Mouse (Mus musculus) T-helper 17 cell (primary cell): ENCODE data around the gene Fgf7.

Experiments
- in situ Hi-C, 2 experiments: fragments of 300-600 bp; cut with MboI, MseI; formaldehyde crosslinking; loops; 1 replicate in 1 of 2; 2 replicates in 1 of 2; pipeline ENCODE4 v1.15.1; 2025; ENCODE audit warnings: high pct_unique_total_duplicates in 2 of 2

Fgf7 gene

DNA sequence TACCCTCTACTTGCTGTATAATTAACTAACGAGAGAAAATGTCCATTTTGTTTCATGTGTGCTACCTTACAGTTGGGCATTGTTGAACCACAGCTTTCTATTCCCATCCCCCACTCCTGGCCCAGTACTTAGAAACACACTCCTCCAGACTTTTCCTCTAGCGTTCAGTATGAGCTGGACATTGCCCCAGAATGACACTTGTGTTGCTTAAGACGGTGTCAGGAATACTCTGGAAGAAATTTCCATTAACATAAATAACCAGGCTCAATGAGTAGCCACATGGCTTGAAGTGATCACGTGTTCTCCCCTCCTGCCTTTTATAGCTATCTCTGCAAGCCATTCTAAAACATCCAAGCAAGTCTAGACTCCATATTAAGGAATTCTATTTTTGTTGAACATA, 26.1 kb downstream of the Fgf7 start:
- in situ Hi-C loops = no loop called here

DNA sequence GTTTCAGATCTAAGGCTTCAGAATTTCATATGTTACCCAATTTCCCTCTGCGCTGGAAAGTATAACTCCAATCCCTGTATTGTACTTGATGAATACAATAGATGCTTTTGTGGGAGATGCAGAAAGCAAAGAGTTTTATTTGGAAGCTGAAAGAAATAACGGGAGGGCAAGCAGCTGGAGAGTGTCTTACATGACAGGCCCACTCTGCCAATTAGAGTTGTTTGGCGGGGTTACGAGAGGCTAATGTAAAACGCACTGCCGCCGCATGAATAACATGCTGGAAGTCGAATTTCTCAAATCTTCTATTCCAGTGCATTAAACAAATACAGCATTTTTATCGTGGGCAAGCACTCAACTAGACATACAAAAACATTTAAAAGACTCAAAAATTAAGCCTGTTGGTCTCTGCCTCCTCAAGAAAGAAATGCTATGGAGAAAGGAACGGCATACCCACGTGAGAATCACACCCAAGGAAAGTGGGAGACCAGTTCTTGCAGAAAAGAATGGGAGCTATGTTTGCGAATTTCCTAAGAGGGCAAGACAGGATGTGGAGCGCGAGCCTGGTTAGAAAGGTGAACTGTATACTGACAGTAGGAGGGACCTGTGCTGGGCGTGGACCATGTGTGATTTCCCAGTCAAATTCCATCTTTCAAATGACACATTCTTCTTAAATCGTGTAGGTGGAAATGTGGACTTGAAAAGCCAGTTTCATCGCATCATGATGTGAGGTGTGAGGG, 26.7 kb downstream of the Fgf7 start:
- in situ Hi-C loops = no loop called here

GRCm38 (mm10) chr2:126062876-126063275, 28.4 kb downstream of the Fgf7 start:
- in situ Hi-C loops = no loop called here

- in situ Hi-C loops = no loop called here
These were observed 30.4 kb downstream of the Fgf7 start for GRCm38 (mm10) chr2:126064814-126065213.

DNA sequence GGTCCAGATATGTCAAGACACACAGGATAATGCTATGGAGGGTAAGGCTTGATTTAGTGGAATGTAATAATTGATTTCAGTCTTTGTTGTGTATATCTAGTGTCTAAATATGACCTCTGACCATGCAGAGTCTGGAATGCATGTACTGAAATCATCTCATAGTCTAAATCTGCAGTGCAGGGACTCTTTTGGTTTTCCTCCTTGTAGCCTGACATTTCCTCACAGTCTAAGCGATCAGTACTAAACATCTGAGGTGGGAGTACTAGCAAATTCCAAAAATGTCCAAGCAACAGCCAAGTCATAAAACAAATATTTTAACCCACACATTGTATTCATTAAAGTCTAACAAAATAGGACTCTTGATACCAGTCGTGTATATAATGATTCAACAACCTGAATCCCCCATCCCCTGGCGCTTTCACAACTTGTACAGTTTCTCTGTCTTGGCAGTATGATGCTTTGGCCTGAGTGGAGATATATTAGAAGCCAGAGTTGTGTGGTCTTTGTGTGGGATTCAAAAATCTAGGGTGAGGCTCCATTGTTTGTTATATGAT, 30.9 kb downstream of the Fgf7 start:
- in situ Hi-C loops = no loop called here

- in situ Hi-C loops = loop anchor here in 1 of 2 experiments (10.0 kb wide), 1 partner anchor 295 kb away; no protein-coding TSS in a partner anchor
These were observed 35.3 kb downstream of the Fgf7 start for GRCm38 (mm10) chr2:126069740-126070139.

GRCm38 (mm10) chr2:126073744-126074143, 39.3 kb downstream of the Fgf7 start:
- in situ Hi-C loops = loop anchor here in 1 of 2 experiments (10.0 kb wide), 1 partner anchor 291 kb away; no protein-coding TSS in a partner anchor

- in situ Hi-C loops = loop anchor here in 1 of 2 experiments (10.0 kb wide), 1 partner anchor 288 kb away; no protein-coding TSS in a partner anchor
These were observed 42.0 kb downstream of the Fgf7 start for GRCm38 (mm10) chr2:126076506-126076905.

GRCm38 (mm10) chr2:126079086-126079485, 44.6 kb downstream of the Fgf7 start:
- in situ Hi-C loops = loop anchor here in 1 of 2 experiments (10.0 kb wide), 1 partner anchor 286 kb away; no protein-coding TSS in a partner anchor

- in situ Hi-C loops = no loop called here
These were observed 49.9 kb downstream of the Fgf7 start for GRCm38 (mm10) chr2:126084326-126084725.

- in situ Hi-C loops = no loop called here
These were observed 51.7 kb downstream of the Fgf7 start for GRCm38 (mm10) chr2:126086187-126086586.

GRCm38 (mm10) chr2:126090432-126090831, 56.0 kb downstream of the Fgf7 start:
- in situ Hi-C loops = no loop called here

- in situ Hi-C loops = no loop called here
These were observed 60.2 kb downstream of the Fgf7 start for GRCm38 (mm10) chr2:126094616-126095015.
